Comparison of ENCODE assay signal across 8 mouse cellular contexts in the genomic region with DNA sequence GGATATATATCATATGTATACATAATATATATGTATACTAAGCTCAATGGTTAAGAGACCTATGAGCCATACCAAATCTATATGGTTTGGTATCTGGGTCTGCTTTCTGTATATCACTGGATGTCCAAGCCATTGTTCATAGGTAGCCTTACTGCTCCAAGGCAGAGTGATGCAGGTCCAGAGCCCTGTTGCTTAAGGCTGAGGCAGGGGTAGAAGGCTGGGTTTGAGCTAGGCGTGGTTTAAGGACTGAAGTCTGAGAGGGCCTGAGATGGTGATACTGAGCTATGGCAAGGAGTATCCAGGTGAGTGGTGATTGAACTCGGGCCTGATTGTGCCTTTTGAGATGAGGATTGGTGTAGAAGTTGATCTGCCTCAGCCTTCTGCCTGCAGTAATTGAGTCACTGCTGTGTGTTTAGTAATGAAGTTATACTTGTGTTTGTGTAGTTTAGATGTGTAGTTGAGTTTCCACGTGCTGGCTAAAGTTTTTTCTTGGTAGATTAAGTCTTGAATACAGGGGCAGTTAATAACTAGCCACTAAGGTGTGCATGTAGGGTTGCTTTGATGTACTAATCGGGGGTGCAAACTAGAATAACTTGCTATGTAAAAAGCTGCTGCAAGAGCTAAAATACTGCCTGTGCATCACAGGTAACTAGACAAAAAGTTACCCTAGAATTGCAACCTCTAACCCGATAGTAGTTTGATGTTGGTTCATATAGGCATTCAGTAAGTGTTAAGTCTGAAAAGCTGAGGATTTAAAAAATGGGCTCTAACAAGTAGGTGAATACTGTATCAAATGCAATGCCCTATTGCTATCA. TPM values are rescaled to one million over a fixed set of nuclear protein-coding genes. Genes with fewer than 3 reads are reported as not detected.
DNase-seq lines count a peak whose midpoint lies in the region; ATAC-seq lines count a peak whose summit lies in the region.
"Had no signal": no experiment of that assay in that cellular context is flagged by ENCODE, and none has a peak within 500 bp of the region (broad histone marks: within the 10 kb centered on the region; RNA-seq: fewer than 3 reads in every experiment).

No protein-coding gene starts in this region.

- peak overlapping the region; percentile 77; the same call in 1 of the 2 replicates for H3K27ac ChIP-seq in liver, embryonic 11.5 days (ENCODE audit: low read depth, low read length)
- H3K27ac ChIP-seq in embryonic facial prominence, embryonic 10.5 days (replicated peaks), result no peak overlapping the region; the same call in 1 of the 2 replicates
- H3K27ac ChIP-seq in intestine, embryonic 15.5 days, result peak overlapping the region; percentile 78; the same call in 1 of the 2 replicates
- H3K27ac ChIP-seq in neural tube, embryonic 13.5 days (replicated peaks), result peak overlapping the region; percentile 82; the same call in 1 of the 2 replicates

- no peak for DNase-seq in liver, embryonic 11.5 days (ENCODE audit: low spot score)
- no peak for DNase-seq in liver
- no peak for DNase-seq in embryonic facial prominence, embryonic 10.5 days (ENCODE audit: low spot score)
- DNase-seq in gastrocnemius, postnatal 36 days, result no peak
- DNase-seq in layer of hippocampus, adult 11-12 months (ENCODE audit: low spot score), result no peak
- DNase-seq: kidney, postnatal 10 days had no signal

- peaks cover 21% of the 10 kb centered on the region for H3K36me3 ChIP-seq in liver, embryonic 11.5 days (ENCODE audit: control insufficient read depth, insufficient read depth, low read length)
- H3K36me3 ChIP-seq in embryonic facial prominence, embryonic 10.5 days (replicated peaks), result peaks cover 49% of the 10 kb centered on the region
- peaks cover 25% of the 10 kb centered on the region for H3K36me3 ChIP-seq in intestine, embryonic 15.5 days
- H3K36me3 ChIP-seq in neural tube, embryonic 13.5 days, result peaks cover 40% of the 10 kb centered on the region

- intact Hi-C loops in gastrocnemius, postnatal 36 days (cut with DNase I), result no loop called here

- no peaks in the 10 kb centered on the region for H3K9me3 ChIP-seq in liver, embryonic 11.5 days (ENCODE audit: control insufficient read depth, low read length)
- H3K9me3 ChIP-seq in embryonic facial prominence, embryonic 10.5 days, result no peaks in the 10 kb centered on the region
- H3K9me3 ChIP-seq in intestine, embryonic 15.5 days, result no peaks in the 10 kb centered on the region
- no peaks in the 10 kb centered on the region for H3K9me3 ChIP-seq in neural tube, embryonic 13.5 days

- no peaks in the 10 kb centered on the region for H3K27me3 ChIP-seq in liver, embryonic 11.5 days (replicated peaks; ENCODE audit: control insufficient read depth, insufficient read depth, low read length)
- no peaks in the 10 kb centered on the region for H3K27me3 ChIP-seq in embryonic facial prominence, embryonic 10.5 days (replicated peaks; ENCODE audit: low read depth, poor library complexity, severe bottlenecking)
- no peaks in the 10 kb centered on the region for H3K27me3 ChIP-seq in intestine, embryonic 15.5 days (replicated peaks)
- no peaks in the 10 kb centered on the region for H3K27me3 ChIP-seq in neural tube, embryonic 13.5 days

- peaks cover 22% of the 10 kb centered on the region for H3K4me1 ChIP-seq in liver, embryonic 11.5 days (replicated peaks; ENCODE audit: control insufficient read depth, insufficient read depth, low read length)
- H3K4me1 ChIP-seq in embryonic facial prominence, embryonic 10.5 days, result peaks cover 61% of the 10 kb centered on the region
- peaks cover 38% of the 10 kb centered on the region for H3K4me1 ChIP-seq in intestine, embryonic 15.5 days (replicated peaks)
- peaks cover 62% of the 10 kb centered on the region for H3K4me1 ChIP-seq in neural tube, embryonic 13.5 days (replicated peaks)

- peak overlapping the region; percentile 90 for H3K4me2 ChIP-seq in liver, embryonic 11.5 days
- H3K4me2 ChIP-seq in intestine, embryonic 15.5 days (replicated peaks), result peak overlapping the region; percentile 90
- peak overlapping the region; percentile 89 for H3K4me2 ChIP-seq in neural tube, embryonic 13.5 days

- H3K4me3 ChIP-seq in liver, embryonic 11.5 days (ENCODE audit: low read depth, low read length), result peak overlapping the region; percentile 95
- H3K4me3 ChIP-seq in embryonic facial prominence, embryonic 10.5 days, result peak overlapping the region; percentile 94
- no peak overlapping the region for H3K4me3 ChIP-seq in intestine, embryonic 15.5 days (replicated peaks)
- H3K4me3 ChIP-seq in neural tube, embryonic 13.5 days, result peak overlapping the region; percentile 96; the same call in 1 of the 2 replicates

- no peak overlapping the region for H3K9ac ChIP-seq in liver, embryonic 11.5 days (ENCODE audit: low read depth, low read length)
- 0 out of 2 replicates have a peak overlapping the region, but pooled peaks have one; percentile 98 for H3K9ac ChIP-seq in intestine, embryonic 15.5 days
- 0 out of 2 replicates have a peak overlapping the region, but pooled peaks have one; percentile 96 for H3K9ac ChIP-seq in neural tube, embryonic 13.5 days

- WGBS in liver, embryonic 11.5 days, result 35% methylated on average over 5 of the region's 5 CpGs
- WGBS in embryonic facial prominence, embryonic 10.5 days, result 45% methylated on average over 5 of the region's 5 CpGs
- WGBS in intestine, embryonic 15.5 days, result 44% methylated on average over 5 of the region's 5 CpGs
- WGBS in neural tube, embryonic 13.5 days, result 38% methylated on average over 5 of the region's 5 CpGs

- ATAC-seq in liver, embryonic 11.5 days (replicated peaks; ENCODE audit: low FRiP score), result no peak
- ATAC-seq in intestine, embryonic 15.5 days, result no peak
- ATAC-seq in neural tube, embryonic 13.5 days (ENCODE audit: low read depth), result no peak

RNA-seq across cellular contexts. Expression of a gene that starts 1.1 kb away (rescaled TPM):
- 51.0 and 55.6 TPM in 2 replicates for polyA plus RNA-seq in liver, embryonic 11.5 days (2014; fragmentation: Nextera tagmentation; extraction: Ambion mirVana)
- polyA plus RNA-seq in embryonic facial prominence, embryonic 10.5 days (2016; fragmentation: Nextera tagmentation; extraction: Ambion mirVana), result 65.0 and 65.1 TPM in 2 replicates
- 31.8 and 34.7 TPM in 2 replicates for polyA plus RNA-seq in intestine, embryonic 15.5 days (2015; fragmentation: Nextera tagmentation; extraction: Ambion mirVana)
- 36.5 and 39.3 TPM in 2 replicates for polyA plus RNA-seq in neural tube, embryonic 13.5 days (2015; fragmentation: Nextera tagmentation; extraction: Ambion mirVana)
- 10 to 100 TPM; 25.5 to 28.8 TPM for total RNA-seq in gastrocnemius, postnatal 36 days (2021)

RNA-seq across cellular contexts. Expression of a gene that starts 4.7 kb away (rescaled TPM):
- polyA plus RNA-seq in liver, embryonic 11.5 days (2014; fragmentation: Nextera tagmentation; extraction: Ambion mirVana), result 2,436 and 2,466 TPM in 2 replicates
- polyA plus RNA-seq in embryonic facial prominence, embryonic 10.5 days (2016; fragmentation: Nextera tagmentation; extraction: Ambion mirVana), result 1,413 and 1,489 TPM in 2 replicates
- 1,607 and 1,644 TPM in 2 replicates for polyA plus RNA-seq in intestine, embryonic 15.5 days (2015; fragmentation: Nextera tagmentation; extraction: Ambion mirVana)
- 767 and 869 TPM in 2 replicates for polyA plus RNA-seq in neural tube, embryonic 13.5 days (2015; fragmentation: Nextera tagmentation; extraction: Ambion mirVana)
- 100 to 1,000 TPM; 533 to 598 TPM for total RNA-seq in gastrocnemius, postnatal 36 days (2021)

RNA-seq across cellular contexts. Expression of a gene that starts 57.5 kb away (rescaled TPM):
- polyA plus RNA-seq in liver, embryonic 11.5 days (2014; fragmentation: Nextera tagmentation; extraction: Ambion mirVana), result 12.4 and 14.0 TPM in 2 replicates
- polyA plus RNA-seq in embryonic facial prominence, embryonic 10.5 days (2016; fragmentation: Nextera tagmentation; extraction: Ambion mirVana), result 50.3 and 50.6 TPM in 2 replicates
- 56.9 and 58.2 TPM in 2 replicates for polyA plus RNA-seq in intestine, embryonic 15.5 days (2015; fragmentation: Nextera tagmentation; extraction: Ambion mirVana)
- 26.5 and 26.6 TPM in 2 replicates for polyA plus RNA-seq in neural tube, embryonic 13.5 days (2015; fragmentation: Nextera tagmentation; extraction: Ambion mirVana)
- total RNA-seq in gastrocnemius, postnatal 36 days (2021), result 10 to 100 TPM; 78.1 to 80.7 TPM
